Mouse (Mus musculus): ENCODE measurements around the gene Hcn2. TPM values are rescaled to one million over a fixed set of nuclear protein-coding genes. Genes with fewer than 3 reads are reported as not detected.

Hcn2 gene
- polyA plus RNA-seq, 1 experiment from 2014 or later = not detected

GRCm38 (mm10) chr10:79721089-79721488 lies 4.7 kb downstream of the Hcn2 start:
- no peak for TF ChIP-seq CTCF (IDR thresholded peaks at IDR 0.05; ENCODE audit: low read depth)
- Histone ChIP-seq H3K36me3 (ENCODE audit: insufficient read depth) (no peaks in the 10 kb centered on the region), H3K27me3 (ENCODE audit: insufficient read depth, low read length) (peaks cover 29% of the 10 kb centered on the region), H3K4me3 (ENCODE audit: low read depth, low read length) (no peak overlapping the region), H3K9ac (no peak overlapping the region), H3K9me3 (ENCODE audit: low read depth, low read length) (no peaks in the 10 kb centered on the region), H3K4me2 (no peak overlapping the region), H3K27ac (ENCODE audit: low read depth) (no peak overlapping the region), H3K4me1 (ENCODE audit: insufficient read depth) (0 out of 2 replicates have a peak, but pooled peaks cover 4% of the 10 kb centered on the region)
- no peak for DNase-seq
- 57% methylated on average over 5 of the region's 5 CpGs for WGBS
- no peak for ATAC-seq (ENCODE audit: insufficient read depth)

- no peaks in the 10 kb centered on the region for H3K9me3 ChIP-seq (ENCODE audit: low read depth, low read length)
- H3K4me2 ChIP-seq = no peak overlapping the region
- whole genome bisulfite sequencing = 62% methylated on average over 6 of the region's 6 CpGs
- no peak overlapping the region for H3K27ac ChIP-seq (ENCODE audit: low read depth)
- TF ChIP-seq CTCF (IDR thresholded peaks at IDR 0.05; ENCODE audit: low read depth) = no peak
- ATAC-seq (ENCODE audit: insufficient read depth) (no peak), DNase-seq (no peak)
- no peak overlapping the region for H3K9ac ChIP-seq
- H3K4me1 ChIP-seq (ENCODE audit: insufficient read depth) = no peaks in the 10 kb centered on the region
- peaks cover 10% of the 10 kb centered on the region for H3K27me3 ChIP-seq (ENCODE audit: insufficient read depth, low read length)
- H3K36me3 ChIP-seq (ENCODE audit: insufficient read depth) = no peaks in the 10 kb centered on the region
- H3K4me3 ChIP-seq (ENCODE audit: low read depth, low read length) = no peak overlapping the region
Measured at GRCm38 (mm10) chr10:79723047-79723446, 6.6 kb downstream of the Hcn2 start.

GRCm38 (mm10) chr10:79723692-79724091 lies 7.3 kb downstream of the Hcn2 start:
- no peak for ATAC-seq (ENCODE audit: insufficient read depth)

GRCm38 (mm10) chr10:79726090-79726489 lies 9.7 kb downstream of the Hcn2 start:
- Histone ChIP-seq H3K27ac (ENCODE audit: low read depth) (no peak overlapping the region), H3K4me3 (ENCODE audit: low read depth, low read length) (no peak overlapping the region), H3K4me1 (ENCODE audit: insufficient read depth) (no peaks in the 10 kb centered on the region), H3K27me3 (ENCODE audit: insufficient read depth, low read length) (no peaks in the 10 kb centered on the region), H3K4me2 (no peak overlapping the region), H3K36me3 (ENCODE audit: insufficient read depth) (no peaks in the 10 kb centered on the region), H3K9me3 (ENCODE audit: low read depth, low read length) (no peaks in the 10 kb centered on the region), H3K9ac (no peak overlapping the region)
- ATAC-seq (ENCODE audit: insufficient read depth) (no peak), DNase-seq (peak; percentile 40)
- WGBS = 39% methylated on average over 11 of the region's 11 CpGs
- peak; percentile 69 for TF ChIP-seq CTCF (IDR thresholded peaks at IDR 0.05; ENCODE audit: low read depth)

More at GRCm38 (mm10) chr10:79723692-79724091, 7.3 kb downstream of the Hcn2 start:
- Histone ChIP-seq H3K4me3 (ENCODE audit: low read depth, low read length) (no peak overlapping the region), H3K9ac (no peak overlapping the region), H3K9me3 (ENCODE audit: low read depth, low read length) (no peaks in the 10 kb centered on the region), H3K36me3 (ENCODE audit: insufficient read depth) (no peaks in the 10 kb centered on the region), H3K27me3 (ENCODE audit: insufficient read depth, low read length) (peaks cover 4% of the 10 kb centered on the region; the same call in 1 of the 2 replicates), H3K4me1 (ENCODE audit: insufficient read depth) (no peaks in the 10 kb centered on the region), H3K27ac (ENCODE audit: low read depth) (no peak overlapping the region), H3K4me2 (no peak overlapping the region)
- DNase-seq = no peak
- 67% methylated on average over 7 of the region's 7 CpGs for WGBS
- no peak for TF ChIP-seq CTCF (IDR thresholded peaks at IDR 0.05; ENCODE audit: low read depth)

- WGBS = 68% methylated on average over 28 of the region's 28 CpGs
- no peak overlapping the region for H3K27ac ChIP-seq (ENCODE audit: low read depth)
- no peak for DNase-seq
- H3K4me2 ChIP-seq = no peak overlapping the region
- no peaks in the 10 kb centered on the region for H3K36me3 ChIP-seq (ENCODE audit: insufficient read depth)
- H3K9me3 ChIP-seq (ENCODE audit: low read depth, low read length) = no peaks in the 10 kb centered on the region
- no peaks in the 10 kb centered on the region for H3K4me1 ChIP-seq (ENCODE audit: insufficient read depth)
- TF ChIP-seq CTCF (IDR thresholded peaks at IDR 0.05; ENCODE audit: low read depth) = no peak
- no peak overlapping the region for H3K9ac ChIP-seq
- no peaks in the 10 kb centered on the region for H3K27me3 ChIP-seq (ENCODE audit: insufficient read depth, low read length)
- no peak overlapping the region for H3K4me3 ChIP-seq (ENCODE audit: low read depth, low read length)
- ATAC-seq (ENCODE audit: insufficient read depth) = no peak
Measured at GRCm38 (mm10) chr10:79728323-79729249, 12.2 kb downstream of the Hcn2 start.

GRCm38 (mm10) chr10:79729357-79729965 lies 13.0 kb downstream of the Hcn2 start:
- 74% methylated on average over 13 of the region's 13 CpGs for WGBS
- Histone ChIP-seq H3K9me3 (ENCODE audit: low read depth, low read length) (no peaks in the 10 kb centered on the region), H3K36me3 (ENCODE audit: insufficient read depth) (peaks cover 2% of the 10 kb centered on the region; the same call in 1 of the 2 replicates), H3K4me1 (ENCODE audit: insufficient read depth) (no peaks in the 10 kb centered on the region), H3K27me3 (ENCODE audit: insufficient read depth, low read length) (no peaks in the 10 kb centered on the region), H3K4me2 (no peak overlapping the region), H3K9ac (no peak overlapping the region), H3K4me3 (ENCODE audit: low read depth, low read length) (no peak overlapping the region), H3K27ac (ENCODE audit: low read depth) (no peak overlapping the region)
- no peak for DNase-seq
- no peak for TF ChIP-seq CTCF (IDR thresholded peaks at IDR 0.05; ENCODE audit: low read depth)
- ATAC-seq (ENCODE audit: insufficient read depth) = 0 out of 2 replicates have a peak, but pooled peaks have one; percentile 20

- no peak overlapping the region for H3K4me2 ChIP-seq
- peaks cover 19% of the 10 kb centered on the region; the same call in 1 of the 2 replicates for H3K9me3 ChIP-seq (ENCODE audit: low read depth, low read length)
- H3K9ac ChIP-seq = no peak overlapping the region
- DNase-seq = no peak
- no peak for ATAC-seq (ENCODE audit: insufficient read depth)
- no peaks in the 10 kb centered on the region for H3K27me3 ChIP-seq (ENCODE audit: insufficient read depth, low read length)
- no peaks in the 10 kb centered on the region for H3K4me1 ChIP-seq (ENCODE audit: insufficient read depth)
- TF ChIP-seq CTCF (IDR thresholded peaks at IDR 0.05; ENCODE audit: low read depth) = peak; percentile 53
- peaks cover 33% of the 10 kb centered on the region for H3K36me3 ChIP-seq (ENCODE audit: insufficient read depth)
- WGBS = 100% methylated on average over 1 of the region's 1 CpGs
- no peak overlapping the region for H3K4me3 ChIP-seq (ENCODE audit: low read depth, low read length)
- H3K27ac ChIP-seq (ENCODE audit: low read depth) = no peak overlapping the region
Measured at GRCm38 (mm10) chr10:79732500-79732899, 16.1 kb downstream of the Hcn2 start.
